Mouse (Mus musculus) MEL (cell line): Measurements from ENCODE around the gene Rpl36a. TPM values are rescaled to one million over a fixed set of nuclear protein-coding genes. Genes with fewer than 3 reads are reported as not detected.

Source experiments
- DNase-seq: peaks from one replicate; pipeline ENCODE4 v3.0.0; 2011; ENCODE audit warnings: low read depth, low spot score
- H3K27ac ChIP-seq: 2 replicates; pipeline ENCODE4 v1.5.1; 2012; ENCODE audit warnings: low read depth, mild to moderate bottlenecking, control low read depth, low read length, moderate library complexity; ENCODE audit not compliant: control insufficient read depth
- H3K27me3 ChIP-seq, 2 experiments: fragments of 150-350 bp in 1 of 2; sonication (generic) in 1 of 2; 2 replicates each; pipeline ENCODE4 v1.6.1; 2012; ENCODE audit warnings: low read length in 2 of 2, mild to moderate bottlenecking in 2 of 2, improper control_type of control experiment in 1 of 2, moderate library complexity in 1 of 2; ENCODE audit not compliant: insufficient read depth in 2 of 2, control insufficient read depth in 1 of 2
- H3K36me3 ChIP-seq, 2 experiments: 2 replicates each; pipeline ENCODE4 v1.6.1; 2012 to 2014; ENCODE audit warnings: low read length in 2 of 2, improper control_type of control experiment in 1 of 2, inconsistent platforms in 1 of 2, mild to moderate bottlenecking in 1 of 2; ENCODE audit not compliant: insufficient read depth in 2 of 2, control insufficient read depth in 1 of 2
- H3K4me1 ChIP-seq, 2 experiments: fragments of 150-350 bp in 1 of 2; sonication (generic) in 1 of 2; 2 replicates each; pipeline ENCODE4 v1.6.1; 2012; ENCODE audit warnings: low read length in 2 of 2, improper control_type of control experiment in 1 of 2, mild to moderate bottlenecking in 1 of 2; ENCODE audit not compliant: insufficient read depth in 2 of 2, control insufficient read depth in 1 of 2
- H3K4me3 ChIP-seq, 2 experiments: fragments of 150-350 bp in 1 of 2; sonication (generic) in 1 of 2; 2 replicates each; pipeline ENCODE4 v1.5.1; 2012; ENCODE audit warnings: low read depth in 2 of 2, low read length in 2 of 2, mild to moderate bottlenecking in 2 of 2, moderate library complexity in 2 of 2, control low read depth in 1 of 2, improper control_type of control experiment in 1 of 2; ENCODE audit not compliant: control insufficient read depth in 1 of 2, insufficient read depth in 1 of 2
- H3K79me2 ChIP-seq: 2 replicates; pipeline ENCODE4 v1.6.1; 2012; ENCODE audit warnings: mild to moderate bottlenecking, low read length, moderate library complexity; ENCODE audit not compliant: control insufficient read depth, poor library complexity, insufficient read depth
- H3K9ac ChIP-seq: 2 replicates; pipeline ENCODE4 v1.6.1; 2012; ENCODE audit warnings: low read depth, mild to moderate bottlenecking, control low read depth, low read length, moderate library complexity; ENCODE audit not compliant: control insufficient read depth, poor library complexity, severe bottlenecking
- H3K9me3 ChIP-seq: fragments of 150-350 bp; sonication (generic); replicated peaks from 2 replicates; pipeline ENCODE4 v1.6.1; 2012; ENCODE audit warnings: mild to moderate bottlenecking, low read length, improper control_type of control experiment, moderate library complexity; ENCODE audit not compliant: insufficient read depth
- BHLHE40 ChIP-seq: IDR thresholded peaks from 2 replicates; pipeline ENCODE4 v1.6.1; 2012; ENCODE audit warnings: low read depth, mild to moderate bottlenecking, inconsistent platforms, low read length, improper control_type of control experiment, borderline replicate concordance
- CHD1 ChIP-seq: IDR thresholded peaks from 2 replicates; pipeline ENCODE4 v1.6.1; 2012; ENCODE audit warnings: low read depth, mild to moderate bottlenecking, inconsistent platforms, low read length, improper control_type of control experiment
- CHD2 ChIP-seq: IDR thresholded peaks from 2 replicates; pipeline ENCODE4 v1.6.1; 2011; ENCODE audit warnings: low read length, improper control_type of control experiment
- CTCF ChIP-seq, 3 experiments: IDR thresholded peaks in 2 of 3; conservative IDR thresholded peaks in 1 of 3; 2 replicates each; pipeline ENCODE4 v1.5.1; 2011 to 2012; ENCODE audit warnings: low read length in 3 of 3, low read depth in 2 of 3, mild to moderate bottlenecking in 2 of 3, improper control_type of control experiment in 1 of 3, inconsistent platforms in 1 of 3, mixed read lengths in 1 of 3, moderate library complexity in 1 of 3; ENCODE audit not compliant: control insufficient read depth in 1 of 3, insufficient read depth in 1 of 3, poor library complexity in 1 of 3, severe bottlenecking in 1 of 3
- E2F4 ChIP-seq: IDR thresholded peaks from 2 replicates; pipeline ENCODE4 v1.6.1; 2011; ENCODE audit warnings: low read depth, low read length, improper control_type of control experiment, borderline replicate concordance
- ELF1 ChIP-seq: IDR thresholded peaks from 2 replicates; pipeline ENCODE4 v1.6.1; 2014; ENCODE audit warnings: low read depth, mild to moderate bottlenecking, inconsistent platforms, low read length, improper control_type of control experiment, moderate library complexity
- EP300 ChIP-seq, 2 experiments: IDR thresholded peaks; 2 replicates each; pipeline ENCODE4 v1.6.1; 2011; ENCODE audit warnings: improper control_type of control experiment in 2 of 2, low read length in 2 of 2, low read depth in 1 of 2, mild to moderate bottlenecking in 1 of 2
- ETS1 ChIP-seq: IDR thresholded peaks from 2 replicates; pipeline ENCODE4 v1.6.1; 2012; ENCODE audit warnings: low read depth, mild to moderate bottlenecking, inconsistent platforms, low read length, improper control_type of control experiment, moderate library complexity
- KAT2A ChIP-seq: conservative IDR thresholded peaks from 2 replicates; pipeline ENCODE4 v1.6.1; 2012; ENCODE audit warnings: low read depth, low read length, improper control_type of control experiment, inconsistent platforms
- MAFK ChIP-seq: IDR thresholded peaks from 2 replicates; pipeline ENCODE4 v1.6.1; 2011; ENCODE audit warnings: low read depth, mild to moderate bottlenecking, low read length, improper control_type of control experiment, borderline replicate concordance
- MAX ChIP-seq: IDR thresholded peaks from 2 replicates; pipeline ENCODE4 v1.6.1; 2011; ENCODE audit warnings: low read length, improper control_type of control experiment
- MEF2A ChIP-seq: IDR thresholded peaks from 2 replicates; pipeline ENCODE4 v1.6.1; 2014; ENCODE audit warnings: low read depth, mild to moderate bottlenecking, inconsistent platforms, low read length, improper control_type of control experiment; ENCODE audit not compliant: poor library complexity, insufficient replicate concordance, severe bottlenecking; ENCODE audit errors: extremely low read depth
- MXI1 ChIP-seq: IDR thresholded peaks from 2 replicates; pipeline ENCODE4 v1.6.1; 2011; ENCODE audit warnings: mild to moderate bottlenecking, low read depth, low read length, improper control_type of control experiment
- MYB ChIP-seq: IDR thresholded peaks from 2 replicates; pipeline ENCODE4 v1.6.1; 2011; ENCODE audit warnings: mild to moderate bottlenecking, low read depth, low read length, improper control_type of control experiment
- MYC ChIP-seq: IDR thresholded peaks from 2 replicates; pipeline ENCODE4 v1.6.1; 2011; ENCODE audit warnings: low read depth, mild to moderate bottlenecking, low read length, improper control_type of control experiment, moderate library complexity
- NELFE ChIP-seq: IDR thresholded peaks from 2 replicates; pipeline ENCODE4 v1.6.1; 2011; ENCODE audit warnings: low read depth, low read length, improper control_type of control experiment
- NRF1 ChIP-seq: IDR thresholded peaks from 2 replicates; pipeline ENCODE4 v1.6.1; 2014; ENCODE audit warnings: low read depth, mild to moderate bottlenecking, inconsistent platforms, low read length, improper control_type of control experiment, moderate library complexity; ENCODE audit not compliant: poor library complexity, insufficient read depth, severe bottlenecking
- POLR2AphosphoS2 ChIP-seq: IDR thresholded peaks from 2 replicates; pipeline ENCODE4 v1.6.1; 2011; ENCODE audit warnings: low read length, improper control_type of control experiment
- POLR2AphosphoS5 ChIP-seq: IDR thresholded peaks from 2 replicates; pipeline ENCODE4 v1.6.1; 2012; ENCODE audit warnings: low read depth, borderline replicate concordance, mild to moderate bottlenecking, inconsistent platforms, low read length, moderate library complexity, mixed read lengths
- RAD21 ChIP-seq: IDR thresholded peaks from 2 replicates; pipeline ENCODE4 v1.6.1; 2011; ENCODE audit warnings: mild to moderate bottlenecking, low read depth, low read length, improper control_type of control experiment
- SIN3A ChIP-seq: IDR thresholded peaks from 2 replicates; pipeline ENCODE4 v1.6.1; 2012; ENCODE audit warnings: low read length, improper control_type of control experiment, inconsistent platforms
- SMC3 ChIP-seq: IDR thresholded peaks from 2 replicates; pipeline ENCODE4 v1.6.1; 2011; ENCODE audit warnings: low read depth, low read length, improper control_type of control experiment
- TAL1 ChIP-seq: IDR thresholded peaks from 2 replicates; pipeline ENCODE4 v1.6.1; 2012; ENCODE audit warnings: mild to moderate bottlenecking, inconsistent platforms, low read length, moderate library complexity, mixed read lengths
- TBP ChIP-seq: IDR thresholded peaks from 2 replicates; pipeline ENCODE4 v1.8.0; 2011; ENCODE audit warnings: low read depth, low read length, improper control_type of control experiment
- TCF12 ChIP-seq: IDR thresholded peaks from 2 replicates; pipeline ENCODE4 v1.6.1; 2014; ENCODE audit warnings: low read depth, mild to moderate bottlenecking, inconsistent platforms, low read length, improper control_type of control experiment, moderate library complexity
- UBTF ChIP-seq: IDR thresholded peaks from 2 replicates; pipeline ENCODE4 v1.6.1; 2012; ENCODE audit warnings: low read depth, mild to moderate bottlenecking, inconsistent platforms, low read length, improper control_type of control experiment, moderate library complexity, borderline replicate concordance; ENCODE audit not compliant: insufficient read depth
- USF1 ChIP-seq: IDR thresholded peaks from 2 replicates; pipeline ENCODE4 v1.6.1; 2014; ENCODE audit warnings: low read depth, mild to moderate bottlenecking, inconsistent platforms, low read length, improper control_type of control experiment, moderate library complexity
- USF2 ChIP-seq, 2 experiments: IDR thresholded peaks; 2 replicates each; pipeline ENCODE4 v1.6.1; 2011 to 2012; ENCODE audit warnings: improper control_type of control experiment in 2 of 2, low read length in 2 of 2, borderline replicate concordance in 1 of 2, inconsistent platforms in 1 of 2, low read depth in 1 of 2, mild to moderate bottlenecking in 1 of 2; ENCODE audit not compliant: insufficient read depth in 1 of 2
- ZC3H11A ChIP-seq: IDR thresholded peaks from 2 replicates; pipeline ENCODE4 v1.6.1; 2012; ENCODE audit warnings: low read depth, mild to moderate bottlenecking, inconsistent platforms, low read length, improper control_type of control experiment
- ZKSCAN1 ChIP-seq: IDR thresholded peaks from 2 replicates; pipeline ENCODE4 v1.6.1; 2012; ENCODE audit warnings: low read depth, mild to moderate bottlenecking, inconsistent platforms, low read length, improper control_type of control experiment, moderate library complexity
- ZNF384 ChIP-seq: IDR thresholded peaks from 2 replicates; pipeline ENCODE4 v1.6.1; 2012; ENCODE audit warnings: low read depth, mild to moderate bottlenecking, inconsistent platforms, low read length, improper control_type of control experiment
- polyA plus RNA-seq, 2 experiments: library from polyadenylated mRNA; stranded (reverse) in 1 of 2; unstranded in 1 of 2; fragments of >175 nt in 1 of 2; fragments of >200 nt in 1 of 2; gene quantifications; 2 replicates each; pipeline versions ENCODE4 v1.2.1 to v1.2.4; 2012; ENCODE audit warnings: low replicate concordance in 2 of 2, low read depth in 1 of 2; ENCODE audit not compliant: insufficient read length in 2 of 2, insufficient read depth in 1 of 2, missing spikeins in 1 of 2
- total RNA-seq: library from RNA; depleted of rRNA; stranded (reverse); fragments of 300-350 nt; gene quantifications from 2 replicates; pipeline ENCODE4 v1.2.3, GENCODE M21; 2012

The Rpl36a gene
- total and polyA plus RNA-seq, 3 experiments: 1,673 to 6,935 TPM; not detected in 1

- 0 out of 2 replicates have a peak, but pooled peaks have one; percentile 24 for TF ChIP-seq MAX
- no peak for TF ChIP-seq CTCF (IDR thresholded peaks at IDR 0.05 in 2 of 3, conservative IDR thresholded peaks at IDR 0.05 in 1 of 3; ENCODE audit: control insufficient read depth in 1 of 3, insufficient read depth in 1 of 3, low read depth in 2 of 3, low read length in 3 of 3, poor library complexity in 1 of 3, severe bottlenecking in 1 of 3)
- no peak for TF ChIP-seq ZKSCAN1
- TF ChIP-seq KAT2A: no peak
- no peak for TF ChIP-seq TBP
- no peak for TF ChIP-seq E2F4
- no peak for TF ChIP-seq UBTF
- TF ChIP-seq NELFE: no peak; the same call in 1 of the 2 replicates
- TF ChIP-seq ETS1: 0 out of 2 replicates have a peak, but pooled peaks have one; percentile 15
- TF ChIP-seq TAL1: peak; percentile 22
- peak; percentile 14 for TF ChIP-seq SMC3
- TF ChIP-seq NRF1: no peak
These were observed 25.5 kb downstream of the Rpl36a start (continued) for GRCm38 (mm10) chrX:134610984-134611383.

GRCm38 (mm10) chrX:134612285-134612959 is 27.0 kb downstream of the Rpl36a start:
- peaks cover 0 to 15% of the 10 kb centered on the region in 2 experiments; a peak in 2 of 4 replicates for H3K36me3 ChIP-seq
- DNase-seq: peak; percentile 88
- H3K27me3 ChIP-seq: no peaks in the 10 kb centered on the region; a peak in 1 of 4 replicates
- H3K79me2 ChIP-seq: no peaks in the 10 kb centered on the region; the same call in 1 of the 2 replicates
- peak overlapping the region; percentile 72 for H3K27ac ChIP-seq
- H3K9ac ChIP-seq: peak overlapping the region; percentile 78
- no peaks in the 10 kb centered on the region for H3K9me3 ChIP-seq
- H3K4me3 ChIP-seq: peak overlapping the region; percentile 66 to 81
- H3K4me1 ChIP-seq: peaks cover 5 to 15% of the 10 kb centered on the region in 2 experiments
- TF ChIP-seq ZKSCAN1 (no peak), EP300 (IDR thresholded peaks at IDR 0.05; ENCODE audit: low read depth in 1 of 2, low read length in 2 of 2) (0 out of 4 replicates have a peak, but pooled peaks of 1 of the 2 experiments have one; percentile 34), MAFK (no peak), UBTF (no peak), MYC (no peak), CHD2 (peak; percentile 72), ZC3H11A (peak; percentile 5; the same call in 1 of the 2 replicates), USF1 (no peak), CHD1 (no peak), POLR2AphosphoS5 (no peak), ZNF384 (no peak), KAT2A (no peak), POLR2AphosphoS2 (no peak; the same call in 1 of the 2 replicates), CTCF (IDR thresholded peaks at IDR 0.05 in 2 of 3, conservative IDR thresholded peaks at IDR 0.05 in 1 of 3; ENCODE audit: control insufficient read depth in 1 of 3, insufficient read depth in 1 of 3, low read depth in 2 of 3, low read length in 3 of 3, poor library complexity in 1 of 3, severe bottlenecking in 1 of 3) (no peak), RAD21 (no peak), USF2 (IDR thresholded peaks at IDR 0.05; ENCODE audit: borderline replicate concordance in 1 of 2, insufficient read depth in 1 of 2, low read depth in 1 of 2, low read length in 2 of 2) (no peak), E2F4 (peak; percentile 86), TCF12 (0 out of 2 replicates have a peak, but pooled peaks have one; percentile 24), MYB (no peak), MXI1 (no peak), SIN3A (peak; percentile 54), MEF2A (no peak), BHLHE40 (peak; percentile 37; the same call in 1 of the 2 replicates), ELF1 (peak; percentile 58; the same call in 1 of the 2 replicates), MAX (0 out of 2 replicates have a peak, but pooled peaks have one; percentile 33)
